Mouse (Mus musculus) kidney, postnatal 25 days (tissue): Measurements from ENCODE around the gene Pafah1b2.

Experiments used
- DNase-seq, 2 experiments: peaks; one replicate each; pipeline ENCODE4 v3.0.0; 2021; ENCODE audit warnings: mixed read lengths in 2 of 2

Pafah1b2 gene

GRCm38 (mm10) chr9:45980611-45981010 is 31.9 kb downstream of the Pafah1b2 start:
- no peak for DNase-seq

GRCm38 (mm10) chr9:45979778-45980177 is 32.7 kb downstream of the Pafah1b2 start:
- no peak for DNase-seq

- DNase-seq = peak in 1 of 2 experiments; percentile 28
These were observed 35.6 kb downstream of the Pafah1b2 start for GRCm38 (mm10) chr9:45976884-45977283.

- no peak for DNase-seq
These were observed 48.9 kb downstream of the Pafah1b2 start for GRCm38 (mm10) chr9:45963577-45963976.

DNA sequence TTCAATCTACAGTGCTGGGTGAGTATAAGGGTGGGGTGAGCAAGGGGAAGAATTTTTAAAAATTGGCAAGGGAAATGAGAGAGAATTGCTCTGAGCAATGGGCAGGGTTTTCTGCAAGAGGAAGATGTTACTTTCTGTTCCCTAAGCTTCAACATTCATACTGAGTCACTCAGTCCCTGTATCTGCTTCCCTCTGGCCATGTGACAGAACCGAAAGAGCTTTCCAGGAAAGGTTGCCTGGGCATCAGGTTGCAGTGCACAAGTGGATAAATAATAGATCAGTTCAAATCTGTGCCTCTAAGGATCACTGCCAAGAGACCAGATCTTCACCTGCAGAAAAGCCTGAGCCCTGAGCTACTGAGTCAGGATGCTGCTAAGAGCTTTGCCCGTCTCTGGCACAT is 50.6 kb downstream of the Pafah1b2 start:
- no peak for DNase-seq

GRCm38 (mm10) chr9:45959661-45960060 is 52.8 kb downstream of the Pafah1b2 start:
- no peak for DNase-seq

- no peak for DNase-seq
These were observed 53.6 kb downstream of the Pafah1b2 start for GRCm38 (mm10) chr9:45958851-45959250.

DNA sequence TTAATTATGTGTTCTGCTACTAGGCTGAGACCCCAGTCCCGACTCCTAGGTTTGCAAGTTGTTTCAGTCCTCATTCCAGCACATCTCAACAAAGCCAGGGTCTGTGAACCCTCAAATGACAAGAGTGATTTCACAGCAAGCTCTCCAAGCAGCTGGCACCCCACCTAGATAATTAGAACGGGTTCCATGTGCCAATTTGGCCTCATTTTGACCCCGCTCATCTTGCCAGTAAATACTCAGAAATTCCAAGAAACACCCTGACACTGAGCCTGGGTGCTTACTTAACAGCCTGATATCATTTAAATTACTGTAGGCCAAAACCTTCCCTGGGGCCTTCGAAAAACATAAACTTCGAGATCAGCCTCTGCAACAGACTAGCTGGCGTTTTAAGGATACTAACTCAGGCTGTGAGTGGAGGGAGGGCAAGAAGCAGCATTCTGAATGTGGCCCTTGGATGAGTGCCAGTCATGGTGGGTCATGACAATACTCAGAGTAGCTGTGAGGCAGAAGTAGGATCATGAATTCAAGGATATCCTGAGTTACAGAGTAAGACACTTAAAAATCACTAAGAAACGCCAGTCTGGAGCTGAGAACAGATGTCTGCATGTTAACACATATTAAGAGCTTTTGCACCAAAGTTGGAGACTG is 54.3 kb downstream of the Pafah1b2 start:
- peak; percentile 42 to 47 for DNase-seq

DNA sequence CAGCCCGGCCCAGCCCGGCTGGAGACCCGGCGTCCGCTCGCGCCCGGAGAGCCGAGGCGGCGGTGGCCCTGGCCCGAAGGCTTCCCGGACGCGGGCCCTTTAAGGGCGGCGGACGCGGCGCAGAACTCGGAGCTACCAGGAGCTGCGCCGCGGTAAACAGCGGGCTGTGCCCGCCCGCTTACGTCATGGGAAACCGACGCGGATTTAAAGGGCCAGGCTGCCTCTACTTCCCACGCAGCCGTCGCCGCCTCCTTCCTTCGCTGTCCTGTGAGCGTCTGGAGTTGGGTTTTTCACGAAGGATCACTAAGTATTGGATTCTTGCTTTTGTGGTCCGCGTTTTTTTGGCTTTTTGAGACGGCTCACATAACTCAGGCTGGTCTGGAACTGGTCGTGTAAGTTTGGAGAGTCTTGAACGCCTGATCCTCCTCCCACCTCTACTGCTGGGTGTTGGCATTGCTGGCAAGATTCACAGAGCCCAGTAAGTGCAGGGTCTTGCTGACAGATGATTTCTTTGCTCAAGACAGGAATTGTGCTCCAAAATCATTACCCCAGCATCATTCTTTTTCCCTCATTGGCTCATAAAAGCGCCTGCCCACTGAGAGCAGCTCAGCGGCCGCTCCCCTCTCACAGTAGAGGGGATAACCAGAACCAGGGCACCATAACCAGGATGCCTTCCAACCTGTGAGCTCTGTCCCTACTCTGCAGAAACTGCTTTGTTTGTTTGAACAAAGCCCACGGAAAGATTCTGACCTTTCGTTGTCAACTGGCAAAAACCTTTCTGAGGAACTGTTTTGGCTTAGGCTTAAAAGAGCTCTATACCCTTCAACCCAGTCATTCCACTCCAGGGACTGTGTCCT is 57.2 kb downstream of the Pafah1b2 start, which contains the start of gene Sidt2:
Gene Sidt2, minus strand, starts transcription at position 152 of the 857 bp plus-strand sequence.
- DNase-seq = peak; percentile 91 to 95

DNA sequence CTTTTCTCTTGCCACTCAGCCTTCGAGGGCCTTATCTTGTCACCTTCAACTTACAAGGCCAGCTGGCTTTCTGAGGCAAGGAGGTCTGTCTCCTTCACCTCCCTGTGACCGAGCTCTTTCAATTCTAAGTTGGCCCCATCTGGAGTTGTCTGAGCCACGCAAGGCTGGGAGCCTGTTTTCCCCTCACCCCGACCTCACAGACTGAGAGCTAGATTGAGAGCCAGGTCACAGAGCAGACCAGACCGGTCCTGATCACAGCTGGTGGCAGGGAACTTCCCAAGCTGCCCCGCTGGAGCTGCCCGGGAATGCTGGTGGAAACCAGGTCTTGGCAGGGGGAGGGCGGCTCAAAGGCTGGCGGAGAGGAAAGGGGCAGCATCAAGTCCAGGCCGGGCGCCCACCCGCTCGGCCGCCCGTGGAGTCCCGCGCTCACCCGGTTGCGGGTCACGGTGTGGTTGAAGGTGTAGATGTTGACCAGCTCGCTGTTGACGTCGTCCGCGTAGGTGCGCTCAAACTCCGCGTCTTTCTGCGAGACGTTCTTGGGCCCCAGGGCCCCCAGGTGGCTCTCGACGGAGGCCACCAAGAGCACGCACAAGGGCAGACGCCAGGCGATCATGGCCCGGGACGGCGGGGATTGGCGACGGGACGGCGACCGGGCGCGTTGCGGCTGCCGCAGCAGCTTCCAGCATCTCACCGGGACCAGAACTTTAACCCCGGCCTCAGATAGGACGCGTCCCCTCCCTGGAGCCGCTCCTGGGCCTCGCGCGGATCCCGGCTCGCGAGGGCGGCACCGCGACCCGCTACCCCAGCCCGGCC is 58.0 kb downstream of the Pafah1b2 start:
- peak; percentile 66 to 85 for DNase-seq

DNA sequence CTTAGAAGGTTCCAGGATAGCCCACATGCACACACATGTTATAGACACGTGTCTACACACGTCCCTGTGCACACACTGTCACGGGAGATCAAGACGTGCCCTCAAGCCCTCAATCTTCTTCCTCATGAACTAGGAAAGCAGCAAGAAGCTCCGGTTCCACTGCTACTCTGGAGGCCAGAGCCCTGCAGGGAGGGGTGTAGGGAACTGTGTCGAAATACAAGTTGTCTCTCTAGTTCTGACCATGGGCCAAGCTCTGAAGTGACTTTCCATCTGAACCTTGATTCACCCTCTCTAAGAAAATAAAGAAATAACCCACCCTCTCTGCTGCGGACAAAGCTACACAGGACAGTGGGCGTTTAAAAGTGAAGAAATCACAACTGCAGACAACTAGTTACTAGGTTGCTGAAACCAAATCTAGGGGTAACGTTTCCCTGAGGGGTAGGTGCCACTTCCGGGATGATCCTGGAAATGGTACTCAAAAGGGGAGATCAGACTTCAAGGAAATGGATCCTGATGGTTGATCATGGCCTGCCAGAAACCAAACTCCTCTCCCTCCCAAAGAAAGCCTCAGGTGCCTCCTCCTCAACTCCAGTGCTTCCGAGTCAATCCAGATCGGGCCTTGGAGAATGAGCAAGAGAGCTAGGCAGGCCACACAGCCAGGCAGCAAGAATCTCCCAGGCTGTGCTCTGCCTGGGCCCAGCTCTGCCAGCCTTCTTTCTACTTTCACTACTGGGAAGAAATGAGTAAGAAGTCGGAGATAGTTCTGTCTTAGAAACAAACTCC is 58.8 kb downstream of the Pafah1b2 start:
- peak in 1 of 2 experiments; percentile 49 for DNase-seq

- no peak for DNase-seq
These were observed 59.6 kb downstream of the Pafah1b2 start for GRCm38 (mm10) chr9:45952890-45953289.

GRCm38 (mm10) chr9:45952057-45952456 is 60.4 kb downstream of the Pafah1b2 start:
- no peak for DNase-seq

DNA sequence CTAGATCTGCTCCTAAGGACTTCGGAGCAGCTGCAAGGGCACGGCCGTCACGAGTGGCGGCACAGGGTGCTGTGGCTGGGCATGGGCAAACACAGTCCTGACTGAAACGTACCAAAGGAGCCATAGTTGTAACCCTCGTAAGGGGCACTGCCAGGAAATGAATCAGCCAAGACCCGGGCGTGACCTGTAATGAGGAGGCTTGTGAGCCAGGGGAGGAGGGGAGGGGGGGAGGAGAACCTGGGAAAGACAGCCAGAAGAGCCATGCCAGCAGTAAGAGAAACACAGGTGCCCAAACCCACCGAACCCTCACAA is 65.7 kb downstream of the Pafah1b2 start:
- no peak for DNase-seq

DNA sequence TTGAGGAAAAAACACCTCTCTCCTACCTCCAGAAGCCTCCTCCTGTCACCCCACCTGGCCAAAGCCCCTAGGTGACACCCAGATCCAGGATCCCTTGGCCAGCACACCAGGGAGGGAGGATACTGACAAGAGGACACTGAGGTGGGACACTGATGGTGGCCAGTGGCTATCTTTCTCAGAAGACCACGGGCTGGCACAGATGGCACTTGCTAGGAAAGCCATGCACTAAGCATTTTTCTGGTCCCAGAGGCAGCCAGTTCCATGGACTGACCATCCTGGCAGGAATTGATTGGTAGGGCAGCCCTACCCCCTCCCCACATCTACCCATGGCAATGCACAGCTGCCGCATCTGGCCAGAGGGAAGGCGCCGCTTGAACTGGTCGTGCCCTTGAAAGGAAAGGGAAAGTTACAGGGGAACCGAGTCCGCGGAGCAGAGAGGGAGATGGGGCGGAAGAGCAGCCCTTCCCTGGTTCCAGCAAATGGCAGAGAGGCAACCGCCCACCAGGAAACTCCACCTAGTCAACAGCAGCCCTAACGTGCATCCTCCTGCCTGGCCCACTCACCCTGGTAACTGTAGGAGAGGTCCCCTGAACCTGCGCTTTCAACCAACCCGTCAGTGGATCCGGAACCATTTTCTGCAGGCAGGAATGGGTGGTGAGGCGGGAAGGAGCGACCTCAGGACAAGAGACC is 66.2 kb downstream of the Pafah1b2 start:
- peak in 1 of 2 experiments; percentile 33 for DNase-seq

GRCm38 (mm10) chr9:45945721-45946120 is 66.8 kb downstream of the Pafah1b2 start:
- DNase-seq = peak in 1 of 2 experiments; percentile 29

DNA sequence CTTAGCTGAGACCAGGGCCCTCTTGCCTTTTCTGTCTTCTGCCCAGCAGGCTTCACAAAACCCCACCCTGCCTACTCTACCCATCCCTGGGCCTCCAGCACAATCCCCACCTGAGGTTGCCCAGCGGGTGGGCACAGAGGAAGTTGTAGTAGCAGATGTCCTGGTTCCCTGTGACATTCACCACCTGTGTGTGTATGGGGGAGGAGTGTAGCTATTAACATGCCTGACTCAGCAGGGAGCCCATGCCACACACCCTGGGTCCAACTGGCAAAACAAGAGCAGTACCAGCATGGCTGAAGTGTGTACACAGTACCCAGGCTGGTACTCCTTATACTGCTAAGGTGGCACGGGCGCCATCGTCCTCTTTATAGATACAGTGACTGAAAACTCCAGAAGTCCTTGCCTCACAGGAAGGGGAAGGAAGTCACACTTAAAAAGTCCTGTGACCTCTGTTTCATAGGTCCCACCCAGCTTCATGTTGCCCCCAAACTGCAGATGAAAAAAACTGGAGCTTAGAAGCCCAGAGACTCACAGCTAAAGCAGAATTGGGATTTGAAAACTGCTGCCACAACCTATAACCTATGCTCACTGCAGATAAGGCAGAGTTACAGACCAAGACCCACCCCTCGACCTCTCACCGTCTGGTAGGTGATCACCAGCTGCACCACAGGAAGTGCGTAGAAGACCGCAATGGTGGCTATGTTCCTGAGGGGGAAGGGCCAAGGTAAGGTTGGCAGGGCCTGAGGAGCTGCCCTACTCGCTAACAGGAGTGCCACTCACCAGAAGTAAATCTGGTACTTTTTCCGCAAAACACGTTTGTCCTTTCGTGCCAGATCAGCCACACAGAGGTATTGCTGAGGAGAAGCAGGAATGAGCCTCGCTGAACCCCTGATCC is 67.7 kb downstream of the Pafah1b2 start:
- DNase-seq = peak in 1 of 2 experiments; percentile 34

DNA sequence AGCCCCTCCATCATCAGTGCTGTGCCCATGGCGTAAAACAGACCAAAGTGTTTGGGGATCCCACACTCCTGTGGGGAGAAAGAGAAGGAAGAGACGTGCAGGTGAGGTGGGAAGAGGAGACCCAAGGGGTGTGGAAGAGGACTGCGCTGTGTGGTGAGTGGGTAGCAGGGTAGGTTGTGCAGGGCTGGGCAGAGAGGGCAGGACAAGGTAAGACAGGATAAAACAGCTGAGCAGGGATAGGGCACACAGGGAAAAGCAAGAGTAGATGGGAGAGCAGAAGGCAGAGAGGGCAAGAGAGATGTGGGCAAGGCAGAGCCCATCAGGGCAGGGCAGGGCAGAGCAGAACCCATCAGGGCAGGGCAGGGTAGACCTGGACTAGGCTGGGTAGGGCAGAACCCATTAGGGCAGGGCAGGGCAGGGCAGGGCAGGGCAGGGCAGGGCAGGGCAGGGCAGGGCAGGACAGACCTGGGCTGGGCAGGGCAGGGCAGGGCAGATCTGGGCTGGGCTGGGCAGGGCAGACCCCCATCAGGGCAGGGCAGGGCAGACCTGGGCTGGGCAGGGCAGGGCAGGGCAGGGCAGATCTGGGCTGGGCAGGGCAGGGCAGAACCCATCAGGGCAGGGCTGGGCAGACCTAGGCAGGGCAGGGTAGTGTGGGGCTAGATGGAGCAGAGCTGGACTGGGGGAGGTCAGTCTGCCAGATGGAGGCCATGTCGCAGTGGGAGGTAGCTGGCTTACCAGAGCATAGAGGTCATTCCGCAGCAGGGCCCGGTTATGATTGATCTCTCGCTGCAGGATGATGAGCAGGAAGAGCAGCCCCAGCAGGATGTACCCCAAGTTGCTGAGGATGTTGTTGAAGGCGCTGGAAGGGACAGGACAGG is 68.6 kb downstream of the Pafah1b2 start:
- DNase-seq = peak in 1 of 2 experiments; percentile 34

DNA sequence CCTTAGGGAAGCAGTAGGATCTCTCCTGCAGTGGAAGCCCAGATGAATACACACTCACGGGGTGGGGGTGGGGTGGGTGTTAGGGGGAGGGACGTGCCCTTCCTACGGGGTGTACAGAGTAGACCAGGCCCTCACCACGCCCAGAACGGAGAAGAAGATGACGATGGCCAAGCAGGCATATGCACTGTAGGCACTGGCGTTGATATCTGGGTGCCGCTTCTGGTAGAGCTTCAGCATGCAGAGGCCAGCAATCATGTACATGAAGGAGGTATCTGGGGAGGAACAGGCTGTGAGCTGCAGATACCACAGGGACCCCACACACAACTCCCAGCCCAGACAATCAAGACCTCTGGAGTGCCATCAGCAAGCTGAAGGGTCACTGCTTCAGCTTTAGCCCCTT is 69.6 kb downstream of the Pafah1b2 start:
- DNase-seq = peak in 1 of 2 experiments; percentile 35

GRCm38 (mm10) chr9:45942464-45942863 is 70.0 kb downstream of the Pafah1b2 start:
- DNase-seq = peak in 1 of 2 experiments; percentile 33
